Mouse (Mus musculus): ENCODE measurements around the gene Stk31. TPM values are rescaled to one million over a fixed set of nuclear protein-coding genes. Genes with fewer than 3 reads are reported as not detected.

The Stk31 gene
- polyA plus RNA-seq, 1 experiment from 2014 or later = not detected

DNA sequence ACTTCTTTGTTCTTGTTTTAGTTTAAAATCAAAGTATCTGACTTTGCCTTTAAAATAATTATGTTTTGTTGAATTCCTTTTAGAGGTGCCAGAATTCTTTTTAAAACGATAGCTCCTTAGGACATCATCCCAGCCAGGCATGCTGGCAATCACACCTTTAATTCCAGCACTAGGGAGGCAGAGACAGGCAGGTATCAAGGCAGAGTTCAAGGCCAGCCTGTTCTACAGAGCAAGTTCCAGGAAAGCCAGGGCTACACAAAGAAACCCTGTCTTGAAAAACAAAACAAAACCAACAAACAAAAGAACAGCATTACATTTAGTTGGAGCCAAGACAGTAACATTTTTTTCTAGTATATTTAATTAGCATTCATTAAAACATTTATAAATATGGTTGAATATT lies 20.6 kb downstream of the Stk31 start:
- no peak for TF ChIP-seq CTCF (IDR thresholded peaks at IDR 0.05; ENCODE audit: low read depth)
- H3K9ac ChIP-seq = no peak overlapping the region
- ATAC-seq (ENCODE audit: insufficient read depth) = no peak

DNA sequence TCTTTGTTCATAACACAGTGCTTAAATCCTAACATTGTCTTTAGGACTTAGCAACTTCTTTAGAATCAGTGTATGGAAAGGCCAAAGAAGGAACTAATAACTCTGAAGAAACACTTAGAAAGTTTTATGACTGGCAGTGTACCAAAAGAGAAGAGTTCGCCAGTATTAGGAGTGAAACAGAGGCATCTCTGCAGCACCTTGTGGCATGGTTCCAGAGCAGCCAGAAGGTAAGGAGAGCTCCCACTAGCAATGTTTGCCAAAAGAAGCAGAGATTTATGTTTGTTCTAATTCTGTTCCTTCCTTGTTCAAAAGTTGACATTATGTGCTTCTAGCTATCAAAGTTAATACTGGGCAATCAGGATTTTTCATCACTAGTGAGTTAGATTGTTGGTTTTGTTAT lies 41.9 kb downstream of the Stk31 start:
- WGBS = 70% methylated on average over 1 of the region's 1 CpGs
- no peak for TF ChIP-seq CTCF (IDR thresholded peaks at IDR 0.05; ENCODE audit: low read depth)
- Histone ChIP-seq H3K9ac (no peak overlapping the region), H3K27me3 (ENCODE audit: insufficient read depth, low read length) (no peaks in the 10 kb centered on the region), H3K4me1 (ENCODE audit: insufficient read depth) (no peaks in the 10 kb centered on the region), H3K36me3 (ENCODE audit: insufficient read depth) (no peaks in the 10 kb centered on the region), H3K27ac (ENCODE audit: low read depth) (no peak overlapping the region), H3K4me3 (ENCODE audit: low read depth, low read length) (no peak overlapping the region), H3K4me2 (no peak overlapping the region), H3K9me3 (ENCODE audit: low read depth, low read length) (no peaks in the 10 kb centered on the region)
- DNase-seq = peak; percentile 8
- ATAC-seq (ENCODE audit: insufficient read depth) = no peak

More for the DNA sequence above, 20.6 kb downstream of the Stk31 start:
- H3K4me3 ChIP-seq (ENCODE audit: low read depth, low read length) = no peak overlapping the region
- DNase-seq = no peak
- H3K36me3 ChIP-seq (ENCODE audit: insufficient read depth) = no peaks in the 10 kb centered on the region
- H3K4me2 ChIP-seq = no peak overlapping the region
- H3K4me1 ChIP-seq (ENCODE audit: insufficient read depth) = no peaks in the 10 kb centered on the region
- 63% methylated on average over 1 of the region's 1 CpGs for WGBS
- H3K27ac ChIP-seq (ENCODE audit: low read depth) = no peak overlapping the region
- no peaks in the 10 kb centered on the region for H3K27me3 ChIP-seq (ENCODE audit: insufficient read depth, low read length)
- H3K9me3 ChIP-seq (ENCODE audit: low read depth, low read length) = no peaks in the 10 kb centered on the region

DNA sequence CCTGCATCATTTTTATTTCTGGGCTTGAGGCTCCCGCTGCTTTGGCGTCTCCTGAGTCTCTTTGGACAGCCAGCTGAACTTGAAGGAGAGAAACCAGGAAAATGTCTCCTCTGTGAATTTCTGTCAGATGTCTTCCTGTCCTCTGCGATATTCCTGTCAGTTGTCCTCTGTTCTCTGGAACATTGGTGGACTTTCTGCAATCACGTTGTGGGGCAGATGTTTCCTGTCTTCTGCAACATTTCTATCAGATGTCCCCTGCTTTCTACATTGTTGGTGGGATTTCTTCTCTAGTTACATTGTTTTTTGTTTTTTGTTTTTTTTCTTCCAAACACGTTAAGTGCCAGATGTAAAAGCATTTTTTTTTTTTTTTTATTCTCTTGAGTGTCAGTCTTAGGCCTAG lies 62.7 kb downstream of the Stk31 start:
- no peak overlapping the region for H3K27ac ChIP-seq (ENCODE audit: low read depth)
- no peaks in the 10 kb centered on the region for H3K4me1 ChIP-seq (ENCODE audit: insufficient read depth)
- DNase-seq = peak; percentile 8
- H3K36me3 ChIP-seq (ENCODE audit: insufficient read depth) = no peaks in the 10 kb centered on the region
- no peak overlapping the region for H3K4me2 ChIP-seq
- no peak for ATAC-seq (ENCODE audit: insufficient read depth)
- H3K4me3 ChIP-seq (ENCODE audit: low read depth, low read length) = no peak overlapping the region
- no peaks in the 10 kb centered on the region for H3K27me3 ChIP-seq (ENCODE audit: insufficient read depth, low read length)
- WGBS = 62% methylated on average over 5 of the region's 5 CpGs
- no peaks in the 10 kb centered on the region for H3K9me3 ChIP-seq (ENCODE audit: low read depth, low read length)
- no peak for TF ChIP-seq CTCF (IDR thresholded peaks at IDR 0.05; ENCODE audit: low read depth)
- no peak overlapping the region for H3K9ac ChIP-seq

DNA sequence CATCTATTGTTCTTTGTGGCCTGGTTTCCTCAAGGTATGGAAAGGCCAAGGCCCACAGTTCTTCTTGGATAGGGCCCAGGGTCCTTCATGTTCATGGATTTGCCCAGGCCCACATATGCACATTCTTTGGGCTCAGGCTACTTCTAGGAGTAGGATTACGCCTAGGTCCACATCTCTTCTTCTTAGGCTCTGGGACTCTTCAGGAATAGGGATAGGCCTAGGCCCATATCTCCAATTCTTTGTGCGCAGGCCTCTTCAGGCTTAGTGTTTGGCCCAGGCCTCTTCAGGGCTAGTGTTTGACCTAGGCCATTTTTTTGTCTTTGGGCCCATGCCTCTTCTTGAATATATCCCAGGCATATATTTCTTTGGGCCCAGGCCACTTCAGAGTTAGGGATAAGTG lies 87.8 kb downstream of the Stk31 start:
- 91% methylated on average over 2 of the region's 2 CpGs for WGBS
- Histone ChIP-seq H3K4me3 (ENCODE audit: low read depth, low read length) (no peak overlapping the region), H3K4me1 (ENCODE audit: insufficient read depth) (no peaks in the 10 kb centered on the region), H3K4me2 (no peak overlapping the region), H3K27ac (ENCODE audit: low read depth) (no peak overlapping the region), H3K36me3 (ENCODE audit: insufficient read depth) (no peaks in the 10 kb centered on the region), H3K9me3 (ENCODE audit: low read depth, low read length) (peaks cover 5% of the 10 kb centered on the region; the same call in 1 of the 2 replicates), H3K9ac (no peak overlapping the region), H3K27me3 (ENCODE audit: insufficient read depth, low read length) (no peaks in the 10 kb centered on the region)
- ATAC-seq (ENCODE audit: insufficient read depth) (no peak), DNase-seq (no peak)
- TF ChIP-seq CTCF (IDR thresholded peaks at IDR 0.05; ENCODE audit: low read depth) = no peak

DNA sequence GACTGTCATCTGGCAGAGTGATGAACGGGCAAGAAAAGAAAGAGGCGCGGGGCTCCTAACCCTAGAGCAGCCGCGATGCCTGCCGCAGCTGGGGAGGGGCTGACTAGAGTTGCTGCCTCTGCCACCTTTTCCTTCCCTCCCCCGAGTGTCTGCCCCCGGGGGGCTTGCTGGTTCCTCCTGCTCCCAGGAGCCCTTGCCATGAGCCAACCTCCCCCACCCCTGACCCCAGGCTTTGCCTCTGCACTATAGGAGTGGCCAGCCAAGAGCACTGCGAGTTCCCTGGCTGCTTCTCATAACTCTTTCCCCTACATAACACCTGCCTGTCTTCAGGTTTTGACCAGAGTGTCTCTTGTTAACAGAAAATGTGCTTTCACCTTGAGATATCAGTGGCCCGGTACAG lies 96.1 kb downstream of the Stk31 start:
- Histone ChIP-seq H3K4me1 (ENCODE audit: insufficient read depth) (no peaks in the 10 kb centered on the region), H3K27ac (ENCODE audit: low read depth) (no peak overlapping the region)
- no peak for TF ChIP-seq CTCF (IDR thresholded peaks at IDR 0.05; ENCODE audit: low read depth)

DNA sequence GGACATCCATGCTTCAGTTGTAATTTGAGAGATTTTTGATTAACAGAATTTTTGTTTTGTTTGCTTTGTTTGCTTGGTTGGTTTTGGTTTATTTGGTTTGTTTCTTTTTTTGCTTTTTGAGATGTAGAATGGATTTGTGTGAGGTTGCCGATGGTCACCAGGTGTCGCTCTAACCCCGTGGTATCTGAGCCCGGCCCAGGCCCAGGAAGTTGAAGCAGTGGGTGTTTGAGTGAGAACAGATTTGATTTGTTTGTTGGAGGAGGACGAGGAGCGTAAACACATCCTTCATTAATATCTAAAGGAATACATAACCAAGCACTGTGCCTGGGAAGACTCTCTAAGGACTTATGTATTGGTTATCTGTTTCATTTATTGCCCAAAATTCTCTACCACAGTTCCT lies 123.6 kb downstream of the Stk31 start:
- WGBS = 3% methylated on average over 6 of the region's 6 CpGs
- H3K4me2 ChIP-seq = no peak overlapping the region

More for the DNA sequence above, 96.1 kb downstream of the Stk31 start:
- Histone ChIP-seq H3K27me3 (ENCODE audit: insufficient read depth, low read length) (no peaks in the 10 kb centered on the region), H3K4me3 (ENCODE audit: low read depth, low read length) (no peak overlapping the region), H3K4me2 (no peak overlapping the region), H3K36me3 (ENCODE audit: insufficient read depth) (no peaks in the 10 kb centered on the region), H3K9ac (no peak overlapping the region), H3K9me3 (ENCODE audit: low read depth, low read length) (no peaks in the 10 kb centered on the region)
- no peak for DNase-seq
- ATAC-seq (ENCODE audit: insufficient read depth) = no peak
- WGBS = 93% methylated on average over 10 of the region's 10 CpGs

More for the DNA sequence above, 123.6 kb downstream of the Stk31 start:
- Histone ChIP-seq H3K36me3 (ENCODE audit: insufficient read depth) (no peaks in the 10 kb centered on the region), H3K27ac (ENCODE audit: low read depth) (no peak overlapping the region), H3K9ac (no peak overlapping the region), H3K4me3 (ENCODE audit: low read depth, low read length) (no peak overlapping the region), H3K27me3 (ENCODE audit: insufficient read depth, low read length) (no peaks in the 10 kb centered on the region), H3K4me1 (ENCODE audit: insufficient read depth) (no peaks in the 10 kb centered on the region), H3K9me3 (ENCODE audit: low read depth, low read length) (no peaks in the 10 kb centered on the region)
- peak; percentile 81 for DNase-seq
- TF ChIP-seq CTCF (IDR thresholded peaks at IDR 0.05; ENCODE audit: low read depth) = peak; percentile 81
- no peak for ATAC-seq (ENCODE audit: insufficient read depth)

Other genes with a start within 250 kb of the Stk31 start
- 62.4 and 67.5 TPM in 2 replicates for gene Igf2bp3, start 180.6 kb upstream of the Stk31 start, polyA plus RNA-seq (2014; fragmentation: Nextera tagmentation; extraction: Ambion mirVana)
- 47.8 and 51.6 TPM in 2 replicates for gene Tra2a, start 131.6 kb upstream of the Stk31 start, polyA plus RNA-seq (2014; fragmentation: Nextera tagmentation; extraction: Ambion mirVana)
- gene Ccdc126, start 76.3 kb upstream of the Stk31 start, polyA plus RNA-seq (2014; fragmentation: Nextera tagmentation; extraction: Ambion mirVana) = 11.8 and 12.5 TPM in 2 replicates
- gene Fam221a, start 27.9 kb upstream of the Stk31 start, polyA plus RNA-seq (2014; fragmentation: Nextera tagmentation; extraction: Ambion mirVana) = 8.6 and 10.1 TPM in 2 replicates

Data from lung, embryonic 14.5 days (tissue).